Mouse (Mus musculus): ENCODE data around the gene Pias1.

Gene Pias1

DNA sequence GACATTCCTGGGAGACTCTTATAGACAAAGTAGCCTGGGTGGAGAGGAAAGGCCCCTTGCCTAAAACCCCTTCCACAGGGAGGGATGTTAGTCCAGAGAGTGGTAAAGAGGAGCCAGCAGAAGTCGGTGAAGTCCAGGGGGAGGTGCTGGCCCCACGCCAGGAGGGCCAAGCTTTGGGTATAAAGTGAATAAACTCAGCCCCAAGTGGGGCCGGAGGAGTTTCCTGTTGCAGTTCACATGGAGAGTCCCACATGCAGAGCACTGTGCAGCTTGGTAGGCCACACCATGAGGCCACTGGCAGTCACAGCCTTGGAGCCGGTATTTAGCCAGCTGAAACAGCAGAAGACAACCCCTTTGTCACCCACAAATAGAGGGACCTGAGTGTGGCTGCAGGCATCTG lies 133.2 kb downstream of the Pias1 start:
- no peak for DNase-seq

DNA sequence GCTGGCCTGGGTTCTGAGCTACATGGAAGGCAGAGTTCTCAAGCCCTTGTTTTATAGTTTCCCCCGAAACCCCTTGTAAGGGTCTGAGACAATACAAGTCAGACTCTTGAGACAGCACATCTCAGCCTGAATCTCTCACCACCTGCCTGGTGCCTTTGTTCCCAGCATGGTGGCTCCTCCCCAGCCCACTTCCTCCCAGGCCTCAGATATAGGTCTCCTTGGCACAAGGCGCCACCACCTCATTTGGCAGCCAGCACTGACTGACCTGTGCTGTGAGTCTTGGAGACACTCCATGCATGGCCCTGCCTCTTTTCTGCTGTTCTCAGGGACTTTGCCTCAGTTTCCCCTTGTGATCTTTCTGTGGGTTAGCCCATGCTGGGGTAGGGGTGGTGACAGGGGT lies 136.2 kb downstream of the Pias1 start:
- DNase-seq, result no peak

DNA sequence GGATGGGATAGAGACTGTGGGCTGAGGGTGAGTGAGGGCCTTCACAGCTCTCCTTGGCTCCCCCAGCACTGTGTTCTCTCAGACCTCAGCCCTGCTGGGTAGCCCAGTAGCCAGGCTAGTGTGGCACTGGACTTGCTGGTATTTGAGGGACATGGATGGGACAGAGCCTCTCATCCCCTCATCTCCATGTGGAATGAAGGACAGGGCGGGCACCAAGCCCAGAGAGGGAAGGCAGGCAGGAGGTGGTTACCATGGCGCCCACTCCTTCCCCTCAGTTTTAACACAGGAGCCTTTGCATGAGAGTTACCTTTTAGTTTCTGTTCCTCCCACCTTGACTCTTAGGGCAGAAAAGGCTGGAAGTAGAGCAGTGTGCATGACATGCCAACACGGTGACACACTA lies 139.1 kb downstream of the Pias1 start:
- no peak for DNase-seq

DNA sequence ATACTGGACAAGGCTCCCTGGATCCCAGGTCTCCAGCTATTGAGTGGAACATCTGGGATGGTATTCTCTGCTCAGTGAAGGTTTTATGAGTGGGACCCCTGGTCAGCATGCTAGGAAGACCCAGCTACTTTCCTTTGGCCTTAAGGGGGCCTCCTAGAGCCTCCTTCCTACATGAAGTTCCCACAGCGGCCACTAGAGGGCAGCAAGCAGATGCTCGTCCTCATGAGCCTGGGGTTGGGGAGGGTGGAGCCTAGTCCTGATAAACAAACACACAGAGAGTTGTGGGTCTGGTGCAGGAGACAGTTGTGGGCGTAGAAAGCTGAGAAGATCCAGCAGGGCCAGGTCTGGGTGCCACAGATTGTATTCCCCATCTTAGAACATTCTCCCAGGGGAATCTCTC lies 140.0 kb downstream of the Pias1 start:
- DNase-seq, result peak; percentile 87 to 90

DNA sequence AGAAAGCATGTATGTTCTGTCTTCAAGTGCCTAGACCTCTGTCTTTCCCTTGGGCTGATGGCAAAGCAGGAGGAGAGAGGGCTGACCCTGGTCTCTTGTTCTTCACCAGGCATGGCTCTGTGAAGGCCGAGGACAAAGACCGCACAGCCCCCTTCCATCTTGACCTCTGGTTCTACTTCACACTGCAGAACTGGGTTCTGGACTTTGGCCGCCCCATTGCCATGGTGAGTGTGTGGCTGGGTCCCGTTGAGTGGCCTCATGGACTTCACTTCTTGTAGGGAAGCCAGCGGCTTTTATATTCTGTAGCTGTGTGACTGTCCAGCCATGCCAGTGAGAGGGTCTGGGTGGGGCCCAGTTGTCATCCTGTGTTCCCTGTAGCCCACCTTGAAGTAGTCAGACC lies 143.3 kb downstream of the Pias1 start:
- DNase-seq, result no peak

DNA sequence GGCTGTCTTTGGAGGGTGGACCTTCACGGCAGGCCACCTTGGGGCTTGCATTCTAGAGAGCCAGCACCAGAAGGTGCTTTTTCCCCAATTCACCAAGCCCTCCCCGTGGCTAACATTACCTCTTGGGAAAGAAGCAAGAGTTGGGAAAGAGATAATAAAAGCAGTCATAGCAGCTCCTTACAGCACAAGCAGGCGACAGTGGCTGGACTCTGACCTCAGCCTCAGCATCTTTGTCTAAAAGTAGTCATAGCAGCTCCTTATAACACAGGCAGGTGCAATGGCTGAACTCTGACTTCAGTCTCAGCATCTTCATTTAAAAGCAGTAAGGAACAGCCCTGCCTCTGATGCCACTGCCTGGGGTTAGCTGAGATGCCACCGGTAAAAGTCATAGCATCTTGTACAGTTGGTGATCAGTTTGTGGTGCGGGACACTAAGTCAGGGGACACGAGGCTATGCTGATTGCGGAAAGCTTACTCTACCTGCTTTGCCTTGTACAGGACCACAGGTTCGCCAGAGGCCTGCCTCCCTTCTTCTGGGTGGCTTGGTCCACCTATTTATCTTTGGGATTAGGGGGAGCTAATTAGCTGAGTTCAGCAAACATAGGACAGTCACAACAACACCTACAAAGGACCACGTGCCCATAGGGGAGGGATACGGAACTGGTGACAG lies 144.2 kb downstream of the Pias1 start:
- no peak for DNase-seq

DNA sequence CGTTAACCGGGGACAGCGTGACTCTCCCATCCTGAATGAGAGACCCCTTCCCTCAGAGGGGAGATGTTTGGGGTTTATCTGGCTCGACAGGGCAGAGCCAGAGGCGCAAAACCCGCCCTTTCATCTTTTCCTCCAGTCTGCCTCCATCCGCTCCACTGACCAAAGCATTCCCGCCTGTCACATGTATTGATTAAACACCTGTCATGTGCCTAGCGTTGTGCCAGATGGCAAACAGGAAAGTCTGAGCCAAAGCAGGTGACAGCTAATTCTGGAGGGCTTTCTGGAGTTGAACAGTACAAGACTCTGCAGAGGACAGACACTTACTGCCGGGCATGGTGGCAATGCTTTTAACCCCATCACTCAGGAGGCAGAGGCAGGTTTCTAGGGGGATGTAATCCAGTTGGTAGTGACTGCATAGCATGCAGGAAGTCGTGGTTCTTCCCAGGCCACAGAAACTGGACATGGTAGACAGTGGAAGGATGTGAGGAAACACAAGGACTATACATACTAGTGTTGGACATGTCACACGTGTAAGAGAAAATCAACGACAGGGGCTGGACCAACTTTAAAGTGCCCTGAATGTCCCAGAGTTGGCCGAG lies 148.5 kb downstream of the Pias1 start:
- peak; percentile 18 to 34 for DNase-seq

DNA sequence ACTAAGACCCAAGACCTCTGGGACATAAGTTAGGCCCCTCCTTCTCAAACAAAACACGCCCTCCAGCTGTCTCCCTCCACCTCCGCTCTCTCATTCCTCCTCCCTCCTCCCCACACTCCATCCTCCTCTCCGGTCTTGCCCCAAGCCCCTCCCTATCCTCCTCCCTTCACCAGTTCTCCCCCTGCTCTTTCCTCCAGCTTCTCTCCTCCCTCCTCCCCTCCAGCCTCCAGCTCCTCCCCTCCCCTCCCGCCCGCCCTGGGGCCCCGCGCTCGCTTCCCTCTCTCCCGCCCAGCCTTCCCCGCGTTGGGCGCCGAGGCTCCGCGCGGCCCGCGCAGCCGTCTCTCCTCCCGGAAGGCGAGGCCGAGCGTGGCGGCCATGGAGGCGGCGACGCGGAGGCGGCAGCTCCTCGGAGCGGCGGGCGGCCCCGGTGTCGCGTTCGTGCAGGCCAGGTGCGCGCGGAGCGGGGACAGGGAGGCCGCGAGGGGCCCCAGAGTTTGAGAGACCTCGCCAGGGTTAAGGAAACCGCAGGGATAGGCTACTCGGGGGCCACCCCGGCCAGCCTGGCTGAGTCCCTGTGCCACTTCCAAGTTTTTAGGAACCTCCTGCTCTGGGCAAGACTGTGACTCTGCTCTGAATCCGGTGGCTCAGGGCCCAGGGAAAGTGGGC lies 149.1 kb downstream of the Pias1 start, which contains the start of gene Cln6:
Cln6 (plus strand) TSS at position 280 of the 666 bp plus-strand sequence.
- DNase-seq, result peak; percentile 64 to 73

DNA sequence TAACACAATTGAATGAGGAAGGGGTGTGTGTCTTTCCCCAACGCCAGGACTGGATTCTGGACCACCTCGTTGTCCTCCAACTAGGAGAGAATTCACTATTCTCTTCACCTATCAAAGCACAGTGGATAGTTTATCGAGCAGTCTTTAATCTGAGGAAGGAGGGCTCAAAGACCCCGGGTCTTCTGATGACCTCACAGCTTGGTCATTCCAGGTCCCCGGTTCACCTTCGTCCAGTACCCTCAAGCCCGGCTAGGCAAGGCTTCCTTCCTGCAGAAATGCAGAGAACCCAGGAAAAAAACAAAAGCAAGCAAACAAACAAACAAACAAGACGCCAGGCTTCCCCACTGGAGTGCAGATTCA lies 149.6 kb downstream of the Pias1 start:
- DNase-seq, result no peak

DNA sequence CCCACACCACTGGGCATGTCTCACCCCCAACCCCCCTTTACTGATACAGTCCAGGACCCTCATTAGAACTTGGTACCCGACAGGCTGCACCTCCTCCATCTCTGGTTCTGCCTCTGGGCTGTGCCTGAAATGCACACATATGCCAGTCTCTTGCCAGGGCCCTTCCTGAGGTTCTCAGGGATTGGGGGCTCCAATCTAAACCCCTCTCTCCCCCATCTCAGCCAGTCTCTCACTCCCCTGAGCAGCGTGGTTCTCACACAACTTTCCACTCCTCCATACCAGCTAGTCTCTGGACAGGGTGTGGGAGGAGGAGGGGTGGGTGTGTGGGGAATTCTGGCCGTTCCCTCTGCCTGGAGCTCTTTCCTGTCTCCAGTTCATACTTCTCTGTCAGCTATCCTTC lies 150.1 kb downstream of the Pias1 start:
- DNase-seq, result no peak

DNA sequence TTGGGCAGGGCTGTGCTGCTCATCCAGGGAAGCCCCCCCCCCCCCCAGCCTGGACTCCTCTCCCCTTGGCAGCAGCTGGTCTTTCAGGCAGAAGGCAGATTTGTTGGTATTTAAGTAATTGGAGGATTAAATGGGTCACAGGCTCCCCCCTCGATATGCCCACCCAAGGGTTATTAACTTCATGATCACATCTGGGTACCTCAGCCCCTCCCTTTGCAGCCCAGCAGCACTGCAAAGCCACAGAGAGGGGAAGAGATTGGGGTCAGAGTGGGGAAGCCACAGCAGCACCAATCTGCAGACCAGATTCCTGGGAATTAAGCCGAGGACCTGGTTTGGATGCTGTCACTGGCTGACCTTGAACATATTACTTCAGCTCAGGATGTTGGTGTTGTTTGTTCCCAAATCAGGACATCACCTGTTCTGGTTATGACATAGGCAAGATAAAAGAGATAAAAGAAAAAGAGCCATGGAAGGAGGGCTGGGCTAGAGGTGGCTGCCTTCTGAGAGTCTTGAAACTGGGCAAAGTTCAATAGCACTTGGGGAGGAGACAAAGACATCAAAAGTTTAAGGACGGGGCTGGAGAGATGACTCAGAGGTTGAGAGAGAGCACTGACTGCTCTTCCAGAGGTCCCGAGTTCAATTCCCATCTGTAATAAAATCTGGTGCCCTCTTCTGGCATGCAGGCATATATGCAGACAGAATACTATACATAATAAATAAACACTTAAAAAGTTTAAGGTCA lies 151.8 kb downstream of the Pias1 start:
- no peak for DNase-seq

DNA sequence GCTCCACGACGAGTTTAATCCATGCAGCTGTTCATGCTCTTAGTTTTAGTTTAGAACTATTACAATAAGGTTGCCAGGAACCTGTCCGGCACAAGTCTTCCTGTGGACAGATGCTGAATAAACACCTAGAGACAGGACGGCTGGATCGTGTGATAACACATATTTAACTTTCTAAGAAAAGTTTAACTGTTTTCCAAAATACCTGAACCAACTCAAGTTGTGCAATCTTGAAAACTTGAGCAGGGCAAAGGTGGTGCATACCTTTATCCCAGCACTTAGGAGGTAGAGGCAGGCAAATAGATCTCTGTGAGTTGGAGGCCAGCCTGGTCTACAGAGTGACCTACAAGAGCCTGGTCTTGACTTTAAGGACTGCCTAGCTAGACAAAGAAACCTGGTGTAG lies 152.8 kb downstream of the Pias1 start:
- no peak for DNase-seq

DNA sequence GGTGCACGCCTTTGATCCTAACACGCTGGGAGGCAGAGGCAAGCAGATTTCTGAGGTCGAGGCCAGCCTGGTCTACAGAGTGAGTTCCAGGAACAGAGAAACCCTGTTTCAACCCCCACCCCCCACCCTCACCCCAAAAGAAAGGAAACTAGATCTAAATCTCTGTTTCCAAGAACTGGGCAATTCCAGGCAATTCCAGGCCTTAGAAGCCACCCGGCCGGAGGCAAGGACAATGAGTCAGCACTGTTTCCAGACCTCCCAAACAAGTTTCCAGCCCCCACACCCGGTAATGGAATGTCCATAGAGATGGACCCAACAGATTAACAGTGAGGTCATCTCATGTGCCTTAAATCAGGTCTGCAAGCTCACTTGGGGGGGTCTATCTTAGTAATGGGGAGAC lies 157.8 kb downstream of the Pias1 start:
- no peak for DNase-seq

DNA sequence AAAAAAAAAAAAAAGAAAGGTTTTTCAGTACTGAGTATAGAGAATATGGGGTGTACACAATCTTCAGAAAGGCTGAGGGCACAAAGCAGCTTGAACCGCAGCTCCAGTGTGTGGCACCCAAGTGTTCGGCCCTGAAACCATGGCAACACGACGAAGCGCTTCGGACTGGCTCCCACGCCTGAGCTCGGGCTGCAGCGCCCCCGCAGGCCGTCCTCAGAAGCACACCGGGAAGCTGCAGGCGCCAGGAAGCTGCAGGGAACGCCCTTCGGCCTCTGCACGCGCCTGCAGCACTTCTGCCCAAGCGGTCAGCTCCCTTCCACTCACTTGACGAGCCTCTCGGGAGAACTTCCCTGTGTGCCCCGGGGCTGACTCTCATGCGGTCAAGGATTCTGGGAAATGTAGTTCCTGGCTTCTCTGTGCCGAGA lies 159.1 kb downstream of the Pias1 start:
- peak; percentile 91 to 93 for DNase-seq
